Mouse (Mus musculus) heart, adult 9 months (tissue): Measurements from ENCODE around the gene Tbc1d12.

ENCODE experiments used
- DNase-seq, 2 experiments: peaks; one replicate each; pipeline ENCODE4 v3.0.0; 2022; ENCODE audit warnings: low spot score in 2 of 2

Gene Tbc1d12

GRCm38 (mm10) chr19:38914926-38915325, 78.5 kb downstream of the Tbc1d12 start:
- no peak for DNase-seq

DNA sequence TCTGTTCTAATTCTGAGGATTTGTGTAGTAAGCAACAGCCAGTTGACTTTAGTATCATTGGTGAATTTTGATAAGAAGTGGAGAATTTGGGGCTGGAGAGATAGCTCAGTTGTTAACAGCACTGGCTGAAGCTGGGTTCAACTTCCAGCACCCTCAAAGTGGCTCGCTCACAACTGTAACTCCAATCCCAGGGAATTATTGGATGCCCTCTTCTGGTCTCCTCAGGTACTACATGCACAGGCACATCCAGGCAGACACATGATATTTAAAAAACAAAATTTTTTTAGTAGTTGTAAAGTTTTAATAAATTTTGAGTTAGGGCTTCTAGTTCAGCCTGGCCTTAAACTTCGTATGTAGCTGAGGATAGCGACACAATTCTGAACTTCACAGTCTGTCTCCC, 79.3 kb downstream of the Tbc1d12 start:
- peak in 1 of 2 experiments; percentile 36 for DNase-seq

GRCm38 (mm10) chr19:38928481-38929158, 92.2 kb downstream of the Tbc1d12 start:
- no peak for DNase-seq

DNA sequence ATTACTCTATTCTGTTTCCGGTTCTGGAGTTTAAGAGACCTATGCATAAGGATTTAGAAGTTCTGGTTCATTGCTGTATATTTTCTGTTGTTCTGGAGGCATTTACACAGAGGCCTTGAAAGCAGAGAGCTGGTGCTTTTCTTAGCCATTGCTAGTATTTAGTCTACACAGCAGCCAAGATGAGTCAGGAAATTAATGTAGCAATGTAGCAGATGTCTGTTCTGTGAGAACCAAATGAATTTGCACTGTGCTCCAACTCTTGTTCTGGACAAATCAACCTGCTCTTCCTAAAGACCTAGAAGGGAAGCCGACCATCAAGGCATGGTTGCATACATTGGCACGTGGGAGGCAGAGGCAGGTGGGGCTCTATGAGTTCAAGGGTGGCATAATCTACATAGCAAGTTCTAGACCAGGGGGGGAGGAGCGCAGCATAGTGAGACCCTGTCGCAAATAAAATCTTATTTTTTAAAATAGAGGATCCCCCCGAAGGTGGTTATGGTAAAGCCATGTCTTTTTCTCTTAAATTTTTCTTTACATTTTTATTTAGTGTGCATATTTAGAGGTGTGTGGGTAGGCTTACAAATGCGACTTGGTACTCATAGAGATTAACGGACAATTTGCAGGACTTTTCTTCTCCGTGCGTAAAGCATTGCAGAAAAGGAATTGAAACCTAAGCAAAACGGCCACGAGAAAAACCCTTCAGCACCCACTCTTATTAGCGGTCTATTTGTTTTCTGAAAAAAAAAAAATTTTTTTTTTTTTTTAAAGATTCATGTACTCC, 93.3 kb downstream of the Tbc1d12 start:
- no peak for DNase-seq

GRCm38 (mm10) chr19:38930252-38930787, 93.9 kb downstream of the Tbc1d12 start:
- DNase-seq, result no peak

- peak; percentile 64 to 70 for DNase-seq
Measured at GRCm38 (mm10) chr19:38930788-38931565, 94.6 kb downstream of the Tbc1d12 start, which contains the start of gene Hells. TSS of gene Hells (plus strand) at chr19:38930915.

DNA sequence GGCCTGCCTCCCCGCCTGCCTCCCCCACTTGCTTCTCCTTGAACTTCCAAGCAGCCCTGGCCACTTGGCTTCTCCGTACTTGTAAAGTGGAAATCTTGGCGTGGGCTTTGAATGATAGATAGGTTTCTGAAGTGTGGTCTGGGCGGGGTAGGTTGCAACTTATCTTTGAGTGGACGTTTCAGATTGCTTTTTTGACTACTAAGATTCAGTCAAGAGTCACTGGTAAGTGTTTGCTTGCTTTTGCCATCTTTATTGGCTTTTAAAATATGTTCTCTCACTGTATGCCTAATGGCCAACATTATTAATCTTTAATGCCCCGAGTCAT, 95.1 kb downstream of the Tbc1d12 start:
- no peak for DNase-seq

- DNase-seq, result no peak
Measured at GRCm38 (mm10) chr19:38944590-38945307, 108.4 kb downstream of the Tbc1d12 start.
